Mouse (Mus musculus) heart, embryonic 13.5 days (tissue): ENCODE data around the gene Ccdc71. TPM values are rescaled to one million over a fixed set of nuclear protein-coding genes. Genes with fewer than 3 reads are reported as not detected.
A peak's percentile ranks its signal among the peaks of the same experiment; 100 is the strongest.

Experiments
- ATAC-seq: fragments of 200-750 bp; cut with Nextera tagmentation; 2 replicates; pipeline ENCODE4 v1.8.0; 2017; ENCODE audit warnings: moderate TSS enrichment; ENCODE audit not compliant: insufficient number of reproducible peaks, low FRiP score, low TSS enrichment; ENCODE audit errors: extremely low read depth
- H3K27ac ChIP-seq: fragments of 300-500 bp; sonication (generic); replicated peaks from 2 replicates; pipeline ENCODE4 v1.5.1; 2015; ENCODE audit warnings: moderate library complexity, mild to moderate bottlenecking, inconsistent platforms
- H3K27me3 ChIP-seq: fragments of 300-500 bp; sonication (generic); replicated peaks from 2 replicates; pipeline ENCODE4 v1.6.1; 2015; ENCODE audit warnings: mild to moderate bottlenecking, inconsistent platforms
- H3K36me3 ChIP-seq: fragments of 300-500 bp; sonication (generic); 2 replicates; pipeline ENCODE4 v1.6.1; 2015; ENCODE audit warnings: mild to moderate bottlenecking, inconsistent platforms
- H3K4me1 ChIP-seq: fragments of 300-500 bp; sonication (generic); 2 replicates; pipeline ENCODE4 v1.6.1; 2015; ENCODE audit warnings: inconsistent platforms
- H3K4me2 ChIP-seq: fragments of 300-500 bp; sonication (generic); 2 replicates; pipeline ENCODE4 v1.6.1; 2015; ENCODE audit warnings: inconsistent platforms, mild to moderate bottlenecking, moderate library complexity
- H3K4me3 ChIP-seq: fragments of 300-500 bp; sonication (generic); 2 replicates; pipeline ENCODE4 v1.5.1; 2015; ENCODE audit warnings: moderate library complexity, mild to moderate bottlenecking, inconsistent platforms
- H3K9ac ChIP-seq: fragments of 300-500 bp; sonication (generic); 2 replicates; pipeline ENCODE4 v1.6.1; 2015; ENCODE audit warnings: inconsistent platforms, mild to moderate bottlenecking, moderate library complexity
- H3K9me3 ChIP-seq: fragments of 300-500 bp; sonication (generic); 2 replicates; pipeline ENCODE4 v1.6.1; 2016; ENCODE audit warnings: inconsistent platforms
- WGBS: fragments of 180-500 bp; shearing (Covaris S2); methylation state at CpG from one replicate; pipeline ENCODE4 v1.1.7; 2015; ENCODE audit warnings: mixed read lengths; 5-methylcytosine and 5-hydroxymethylcytosine counted together
- polyA plus RNA-seq: library from polyadenylated mRNA; unstranded; fragments of >200 nt; fragmentation: Nextera tagmentation; extraction: Ambion mirVana; gene quantifications from 2 replicates; pipeline ENCODE4 v1.2.1, GENCODE M21; 2015

Gene Ccdc71
- polyA plus RNA-seq: 36.3 and 42.7 TPM in 2 replicates

DNA sequence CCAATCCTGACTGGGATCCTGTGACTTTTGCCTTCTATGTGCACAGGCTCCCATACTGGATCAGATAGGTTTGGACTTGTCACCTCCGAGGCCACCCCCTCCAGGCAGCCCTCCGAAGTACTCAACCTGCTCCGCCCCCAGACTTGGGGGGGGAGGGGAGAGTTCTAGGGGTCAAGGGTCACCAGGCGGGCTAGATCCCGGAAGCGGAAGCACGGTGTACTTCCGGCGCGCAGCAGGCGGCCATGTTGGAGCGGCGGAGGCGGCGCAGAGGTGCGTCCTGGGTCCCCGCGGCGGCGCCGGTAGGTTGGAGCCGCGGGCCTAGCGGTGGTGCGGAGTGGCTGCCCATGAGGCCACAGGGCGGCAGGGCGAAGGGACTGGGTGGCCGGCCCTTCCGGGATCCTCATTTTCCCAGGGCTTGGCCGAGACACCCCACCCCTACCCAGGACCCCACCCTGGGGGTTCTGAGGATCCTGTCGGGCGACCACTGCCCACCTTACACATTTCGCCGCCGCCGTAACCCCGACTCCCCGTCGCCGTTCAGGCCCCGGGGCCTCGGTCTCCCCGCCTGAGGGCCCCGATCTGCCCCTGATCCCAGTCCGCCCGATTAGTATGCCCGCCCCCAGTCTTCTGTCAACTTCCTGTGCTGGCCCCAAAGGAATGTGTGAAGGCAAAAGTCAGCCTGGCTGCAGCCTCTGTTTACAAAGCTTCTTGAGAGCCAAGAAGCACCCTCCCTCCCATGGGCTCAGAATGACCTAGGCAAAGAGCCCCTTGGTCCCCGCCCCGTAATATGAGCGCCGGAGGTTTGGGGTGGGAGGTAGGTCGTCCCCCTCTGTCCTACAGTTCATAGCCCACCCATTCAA lies at the start of gene Ccdc71:
Ccdc71 (plus strand) TSS at position 209 of the 860 bp plus-strand sequence.
- H3K27me3 ChIP-seq: no peaks in the 10 kb centered on the region
- peaks cover 29% of the 10 kb centered on the region for H3K36me3 ChIP-seq
- peak within 1 kb of the TSS; percentile 97 for H3K9ac ChIP-seq
- H3K4me3 ChIP-seq: peak within 1 kb of the TSS; percentile 85
- H3K4me1 ChIP-seq: peaks cover 28% of the 10 kb centered on the region
- peak within 1 kb of the TSS; percentile 89 for H3K4me2 ChIP-seq
- peak; percentile 74 for ATAC-seq
- peak within 1 kb of the TSS; percentile 92 for H3K27ac ChIP-seq
- under 1% methylated on average over 52 of the region's 52 CpGs for WGBS
- H3K9me3 ChIP-seq: no peaks in the 10 kb centered on the region

DNA sequence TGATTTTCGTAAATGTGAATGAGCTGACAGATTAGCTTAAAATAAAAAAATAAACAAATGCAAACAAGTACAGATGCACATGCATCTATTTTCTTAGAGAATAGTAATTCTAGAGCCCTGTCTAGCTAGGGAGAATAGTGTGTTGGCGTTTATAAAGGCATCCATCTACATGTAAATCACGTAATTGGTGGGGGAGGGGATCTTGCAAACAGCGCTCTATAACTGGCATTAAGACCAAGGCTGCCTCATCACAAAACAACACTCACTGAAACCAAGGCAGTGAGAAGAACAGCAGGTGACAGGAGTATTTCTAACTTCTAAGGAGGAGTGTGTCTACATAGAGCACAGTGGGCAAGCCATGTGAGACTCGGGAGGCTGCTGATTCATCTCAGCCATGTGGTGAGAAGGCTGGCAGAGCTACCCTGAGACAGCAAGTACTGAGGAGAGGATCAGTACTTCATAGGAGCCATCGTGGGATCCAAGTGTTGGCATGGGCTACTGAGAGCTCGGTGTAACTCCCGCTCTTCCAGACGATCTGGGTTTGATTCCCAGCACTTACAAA lies 48.9 kb upstream of the Ccdc71 start:
- no peak for ATAC-seq
- no peak overlapping the region for H3K4me2 ChIP-seq
- no peaks in the 10 kb centered on the region for H3K27me3 ChIP-seq
- H3K27ac ChIP-seq: no peak overlapping the region
- H3K36me3 ChIP-seq: no peaks in the 10 kb centered on the region
- WGBS: 70% methylated on average over 9 of the region's 9 CpGs
- H3K9me3 ChIP-seq: no peaks in the 10 kb centered on the region
- H3K9ac ChIP-seq: no peak overlapping the region
- 0 out of 2 replicates have a peak, but pooled peaks cover 7% of the 10 kb centered on the region for H3K4me1 ChIP-seq
- H3K4me3 ChIP-seq: no peak overlapping the region

DNA sequence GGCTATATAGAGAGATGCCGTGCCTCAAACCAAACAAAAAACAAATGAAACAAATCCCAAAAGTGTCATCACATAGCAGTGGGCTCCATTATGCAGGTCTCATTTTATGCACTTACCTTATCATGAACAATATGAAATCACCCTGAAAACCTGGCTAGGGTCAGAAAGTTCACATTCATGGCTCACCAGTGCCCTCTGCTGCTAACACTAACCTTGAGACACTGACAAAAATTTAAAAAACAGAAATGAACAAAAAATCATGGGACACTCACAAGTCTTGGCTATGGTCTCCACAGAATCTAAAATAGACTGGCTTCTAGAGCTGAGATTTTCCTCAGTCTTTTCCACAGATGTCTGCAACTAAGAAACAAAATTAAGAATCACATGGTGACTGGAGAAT lies 48.1 kb upstream of the Ccdc71 start:
- Histone ChIP-seq H3K27me3 (no peaks in the 10 kb centered on the region), H3K4me3 (no peak overlapping the region), H3K36me3 (no peaks in the 10 kb centered on the region), H3K9me3 (no peaks in the 10 kb centered on the region), H3K4me1 (0 out of 2 replicates have a peak, but pooled peaks cover 7% of the 10 kb centered on the region), H3K27ac (no peak overlapping the region), H3K4me2 (no peak overlapping the region), H3K9ac (no peak overlapping the region)
- 61% methylated on average over 1 of the region's 1 CpGs for WGBS
- ATAC-seq: no peak

DNA sequence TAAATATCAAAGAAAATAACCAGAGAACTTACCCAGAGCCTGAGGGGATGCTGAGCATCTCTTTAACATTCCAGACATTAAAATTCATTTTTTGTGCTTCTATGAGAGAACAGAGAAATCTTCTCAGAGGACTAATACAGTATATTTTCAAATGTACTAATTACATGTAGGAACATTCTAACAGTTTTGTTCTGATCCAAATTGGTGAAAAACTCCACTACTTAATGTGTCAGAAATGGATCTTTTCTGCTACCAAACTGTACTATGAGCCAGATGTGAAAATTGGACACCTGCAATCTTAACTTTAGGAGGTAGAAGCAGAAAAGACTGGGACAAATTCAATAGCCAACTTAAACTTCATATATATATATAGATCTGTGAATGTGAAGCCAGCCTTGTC lies 31.9 kb upstream of the Ccdc71 start, which contains the start of gene Ccdc36:
Ccdc36 (minus strand) TSS at position 101 of the 400 bp plus-strand sequence.
- no peak for ATAC-seq
- Histone ChIP-seq H3K9me3 (no peaks in the 10 kb centered on the region), H3K27ac (no peak within 1 kb of the TSS), H3K4me3 (no peak within 1 kb of the TSS), H3K4me2 (no peak within 1 kb of the TSS), H3K27me3 (no peaks in the 10 kb centered on the region), H3K9ac (no peak within 1 kb of the TSS), H3K4me1 (no peaks in the 10 kb centered on the region), H3K36me3 (no peaks in the 10 kb centered on the region)

DNA sequence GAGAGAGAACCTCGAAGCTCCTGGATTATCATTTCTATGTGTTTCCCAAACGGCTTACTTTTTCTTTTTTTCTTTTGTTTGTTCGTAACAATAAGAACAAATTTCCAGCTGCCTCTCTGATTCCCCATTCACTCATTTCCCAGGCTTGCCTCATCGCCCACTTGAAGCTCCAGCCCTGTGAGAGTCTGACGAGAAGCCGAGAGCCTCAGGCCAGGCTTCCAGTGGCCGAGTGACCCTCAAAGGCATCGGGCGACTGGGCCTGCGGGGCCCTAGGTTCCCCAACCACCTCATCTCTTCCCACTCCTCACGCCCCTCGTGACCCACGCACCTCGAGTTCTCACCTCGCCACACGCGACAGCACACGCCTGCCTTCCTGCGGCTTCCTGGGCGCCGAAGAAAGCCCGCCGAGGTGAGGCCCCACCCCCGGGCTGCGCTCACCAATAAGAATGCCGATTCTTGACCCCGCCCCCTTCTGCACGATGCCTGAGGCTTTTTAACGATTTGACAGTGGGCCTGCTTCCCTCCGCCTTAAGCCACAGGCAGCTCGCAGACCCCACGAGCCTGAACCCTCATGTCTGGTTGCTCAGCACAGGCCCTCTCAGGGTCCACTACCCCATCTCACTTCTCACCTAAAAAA lies 28.8 kb upstream of the Ccdc71 start:
- no peaks in the 10 kb centered on the region for H3K4me1 ChIP-seq
- WGBS: 44% methylated on average over 32 of the region's 32 CpGs
- H3K4me3 ChIP-seq: peak overlapping the region; percentile 37
- H3K4me2 ChIP-seq: peak overlapping the region; percentile 67
- H3K9ac ChIP-seq: peak overlapping the region; percentile 47; the same call in 1 of the 2 replicates
- H3K9me3 ChIP-seq: no peaks in the 10 kb centered on the region
- H3K36me3 ChIP-seq: no peaks in the 10 kb centered on the region
- no peak overlapping the region for H3K27ac ChIP-seq
- no peaks in the 10 kb centered on the region for H3K27me3 ChIP-seq
- ATAC-seq: no peak

DNA sequence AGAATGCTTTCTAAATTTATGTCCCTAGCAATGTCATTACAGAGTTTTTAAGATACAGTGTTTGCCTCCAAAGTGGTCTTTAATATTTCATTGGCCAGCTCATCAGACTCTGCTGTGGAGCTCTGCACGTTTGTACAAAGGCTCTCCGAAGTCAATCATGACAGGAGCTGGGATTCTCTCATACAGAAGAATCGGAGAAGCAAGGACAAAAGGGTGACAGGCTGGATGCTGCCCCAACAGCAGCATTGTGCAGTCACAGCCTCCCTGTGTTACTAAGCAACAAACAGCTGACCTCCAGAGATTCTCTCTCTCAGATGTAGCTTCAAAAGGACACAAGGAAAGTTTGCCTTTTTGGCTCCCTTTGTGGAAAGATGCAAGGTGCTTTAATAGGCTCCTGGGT lies 24.1 kb upstream of the Ccdc71 start, which contains the start of gene BC048562:
BC048562 (plus strand) TSS at position 301 of the 400 bp plus-strand sequence.
- no peaks in the 10 kb centered on the region for H3K36me3 ChIP-seq
- WGBS: 69% methylated on average over 3 of the region's 3 CpGs
- H3K4me3 ChIP-seq: no peak within 1 kb of the TSS
- ATAC-seq: no peak
- H3K4me2 ChIP-seq: no peak within 1 kb of the TSS
- H3K27me3 ChIP-seq: no peaks in the 10 kb centered on the region
- peaks cover 20% of the 10 kb centered on the region for H3K4me1 ChIP-seq
- no peaks in the 10 kb centered on the region for H3K9me3 ChIP-seq
- no peak within 1 kb of the TSS for H3K27ac ChIP-seq
- H3K9ac ChIP-seq: no peak within 1 kb of the TSS

DNA sequence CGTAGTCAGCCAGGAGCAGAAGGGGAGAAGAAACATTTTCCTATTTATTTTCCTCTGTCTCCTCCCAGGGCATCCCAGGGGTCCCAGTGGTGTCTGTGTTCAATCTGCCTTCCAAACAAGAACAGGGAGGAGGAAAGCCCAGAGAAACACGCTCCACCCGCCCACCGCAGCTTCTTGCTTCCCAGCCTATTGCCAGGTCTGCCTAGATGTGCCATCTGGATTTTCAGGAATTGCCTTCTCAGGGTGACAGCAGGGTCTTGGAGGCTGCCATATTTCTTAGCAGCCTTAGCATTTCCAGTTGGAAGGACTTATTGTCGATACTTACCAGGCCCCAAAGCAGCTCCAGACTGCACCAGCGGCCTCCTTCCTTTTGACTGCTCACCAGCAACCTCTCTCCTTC lies 21.2 kb upstream of the Ccdc71 start:
- Histone ChIP-seq H3K4me1 (peaks cover 30% of the 10 kb centered on the region), H3K4me2 (no peak overlapping the region), H3K4me3 (no peak overlapping the region), H3K9me3 (no peaks in the 10 kb centered on the region), H3K27ac (no peak overlapping the region), H3K27me3 (no peaks in the 10 kb centered on the region), H3K9ac (no peak overlapping the region), H3K36me3 (no peaks in the 10 kb centered on the region)
- ATAC-seq: no peak
- 78% methylated on average over 6 of the region's 6 CpGs for WGBS

DNA sequence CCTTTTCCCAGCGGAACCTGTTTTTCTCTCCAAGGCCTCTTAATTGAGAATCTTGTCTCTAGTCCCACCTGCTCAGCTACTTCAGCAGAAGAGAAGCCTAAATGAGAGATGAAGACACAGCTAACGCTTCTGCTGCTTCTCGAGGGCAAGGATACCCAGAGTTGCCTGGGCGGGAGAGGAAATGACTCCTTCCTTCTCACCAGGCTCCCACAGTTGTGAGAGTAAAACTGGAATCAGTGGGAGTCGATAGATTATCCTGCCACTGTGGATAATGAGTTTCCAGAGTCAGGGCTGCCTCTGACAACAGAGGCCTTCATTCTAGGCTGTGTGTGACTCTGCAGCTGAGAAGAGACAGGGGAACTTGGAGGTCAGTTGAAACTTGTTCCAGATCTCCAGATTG lies 19.8 kb upstream of the Ccdc71 start:
- H3K27me3 ChIP-seq: no peaks in the 10 kb centered on the region
- no peak overlapping the region for H3K4me3 ChIP-seq
- WGBS: 59% methylated on average over 5 of the region's 5 CpGs
- H3K9ac ChIP-seq: peak overlapping the region; percentile 47; the same call in 1 of the 2 replicates
- H3K4me2 ChIP-seq: no peak overlapping the region
- H3K4me1 ChIP-seq: peaks cover 35% of the 10 kb centered on the region
- no peak for ATAC-seq
- H3K36me3 ChIP-seq: no peaks in the 10 kb centered on the region
- peak overlapping the region; percentile 21 for H3K27ac ChIP-seq
- H3K9me3 ChIP-seq: no peaks in the 10 kb centered on the region

DNA sequence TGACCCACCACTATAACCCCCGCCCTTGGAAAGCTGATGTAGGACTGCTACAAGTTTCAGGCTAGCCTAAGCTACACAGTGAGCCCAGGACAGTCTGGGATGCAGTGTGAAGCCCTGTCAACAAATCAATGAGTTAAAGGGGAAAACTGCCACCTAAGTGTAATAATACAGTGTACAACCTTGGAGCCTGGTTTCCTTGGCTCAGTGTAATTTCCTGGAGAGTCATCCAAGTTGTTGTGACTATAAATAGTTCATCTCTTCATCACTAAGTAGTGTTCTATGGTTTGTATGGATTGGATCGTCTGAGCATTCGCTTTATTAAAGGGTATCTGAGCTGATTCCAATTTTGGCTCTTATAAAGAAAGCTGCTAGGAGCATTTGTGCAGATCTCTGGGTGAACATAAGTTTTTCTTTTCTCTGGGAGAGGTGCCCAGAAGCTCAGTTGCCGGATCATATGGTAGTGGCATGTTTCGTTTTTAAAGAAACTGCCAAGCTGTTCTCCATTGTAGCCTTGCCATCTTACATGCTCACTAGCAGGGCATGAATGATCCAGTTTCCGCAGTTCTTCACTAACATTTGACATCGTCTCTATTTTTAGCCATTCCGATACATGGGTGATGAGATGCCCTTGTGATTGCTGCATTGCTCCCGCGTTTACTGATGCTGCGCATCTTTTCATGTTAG lies 18.9 kb upstream of the Ccdc71 start:
- Histone ChIP-seq H3K9ac (no peak overlapping the region), H3K27ac (peak overlapping the region; percentile 21)

DNA sequence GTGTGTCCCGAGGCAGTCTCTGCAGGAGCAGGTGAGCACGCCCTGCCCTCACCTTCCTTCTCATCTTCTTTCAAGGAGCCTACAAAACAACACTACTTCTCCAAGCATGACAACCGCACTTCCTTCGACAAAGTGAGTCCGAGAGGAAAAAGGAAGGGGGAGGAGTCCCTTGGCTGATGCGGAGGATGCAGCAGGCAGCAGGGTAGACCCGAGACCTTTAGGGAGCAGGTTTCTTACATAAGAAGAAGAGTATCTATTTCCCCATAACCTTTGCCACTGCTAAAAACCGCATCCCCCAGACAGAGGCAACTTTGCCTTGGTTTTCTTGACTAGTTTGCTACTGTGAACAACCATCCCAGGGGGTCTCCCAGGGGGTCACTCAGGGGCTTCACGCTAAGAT lies 15.2 kb upstream of the Ccdc71 start:
- Histone ChIP-seq H3K27me3 (no peaks in the 10 kb centered on the region), H3K9ac (no peak overlapping the region), H3K4me2 (no peak overlapping the region), H3K36me3 (peaks cover 26% of the 10 kb centered on the region), H3K27ac (no peak overlapping the region), H3K9me3 (no peaks in the 10 kb centered on the region), H3K4me1 (peaks cover 52% of the 10 kb centered on the region), H3K4me3 (no peak overlapping the region)
- WGBS: 65% methylated on average over 9 of the region's 9 CpGs
- no peak for ATAC-seq

More for the DNA sequence above, 18.9 kb upstream of the Ccdc71 start:
- no peak for ATAC-seq
- 54% methylated on average over 11 of the region's 11 CpGs for WGBS
- H3K27me3 ChIP-seq: no peaks in the 10 kb centered on the region
- H3K9me3 ChIP-seq: no peaks in the 10 kb centered on the region
- no peak overlapping the region for H3K4me3 ChIP-seq
- peak overlapping the region; percentile 42; the same call in 1 of the 2 replicates for H3K4me2 ChIP-seq
- peaks cover 42% of the 10 kb centered on the region for H3K4me1 ChIP-seq
- H3K36me3 ChIP-seq: no peaks in the 10 kb centered on the region

DNA sequence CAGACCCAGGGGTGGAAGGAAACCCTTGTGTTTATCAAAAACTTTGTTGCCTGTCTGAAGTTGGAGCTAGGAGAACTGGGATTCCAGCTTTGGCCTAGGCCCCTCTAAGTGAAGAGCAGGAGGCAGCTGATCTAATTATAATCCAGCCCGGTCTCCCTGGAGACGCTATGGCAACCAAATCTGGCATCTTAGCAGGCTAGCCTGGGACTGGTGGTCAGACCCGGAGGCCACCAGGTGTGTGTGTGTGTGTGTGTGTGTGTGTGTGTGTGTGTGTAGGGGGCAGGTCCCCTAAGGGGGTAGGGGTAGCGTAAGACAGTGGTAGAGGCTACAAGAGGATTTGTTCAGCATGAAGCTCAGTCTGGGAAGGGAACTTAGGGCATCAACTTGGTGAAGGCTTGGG lies 10.5 kb upstream of the Ccdc71 start:
- peak overlapping the region; percentile 71 for H3K4me3 ChIP-seq
- H3K4me2 ChIP-seq: peak overlapping the region; percentile 94
- 0 out of 2 replicates have a peak, but pooled peaks have one; percentile 12 for ATAC-seq
- H3K36me3 ChIP-seq: peaks cover 26% of the 10 kb centered on the region
- no peaks in the 10 kb centered on the region for H3K27me3 ChIP-seq
- 29% methylated on average over 4 of the region's 4 CpGs for WGBS
- peak overlapping the region; percentile 78 for H3K9ac ChIP-seq
- H3K27ac ChIP-seq: peak overlapping the region; percentile 98
- H3K4me1 ChIP-seq: peaks cover 58% of the 10 kb centered on the region
- no peaks in the 10 kb centered on the region for H3K9me3 ChIP-seq
